Mouse (Mus musculus): ENCODE measurements around the gene Angel2.

DNA sequence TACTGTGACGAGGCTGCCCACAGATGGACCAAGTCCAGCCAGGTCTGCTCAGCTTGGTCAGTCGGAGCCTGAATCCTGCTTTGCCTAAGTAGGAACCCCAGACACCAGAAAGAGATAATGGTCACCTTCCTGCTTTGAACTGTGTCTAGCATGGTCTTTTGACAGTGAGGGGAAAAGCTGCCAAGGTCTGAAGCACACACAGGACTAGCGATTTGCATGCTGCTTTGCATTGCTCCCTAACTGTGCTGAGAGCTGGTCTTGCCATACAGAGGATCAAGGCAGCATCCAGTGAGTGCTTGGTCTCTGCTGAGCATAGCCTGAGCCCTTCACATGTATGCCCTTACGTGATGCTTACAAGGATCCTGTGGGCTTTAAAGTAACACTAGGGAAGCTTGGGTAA is 56.5 kb downstream of the Angel2 start:
- TF ChIP-seq CTCF (IDR thresholded peaks at IDR 0.05; ENCODE audit: low read depth), result no peak
- no peak for TF ChIP-seq EP300 (IDR thresholded peaks at IDR 0.05; ENCODE audit: low read depth)
